Mouse (Mus musculus) limb, embryonic 15.5 days (tissue): ENCODE data around the gene Pard3. TPM values are rescaled to one million over a fixed set of nuclear protein-coding genes. Genes with fewer than 3 reads are reported as not detected.
"Not testable (repeated sequence)": the region's sequence is repeated elsewhere in the genome, so short reads cannot be mapped to it uniquely, and the experiment has no call there.

Experiments used
- ATAC-seq: fragments of 200-750 bp; cut with Nextera tagmentation; 2 replicates; pipeline ENCODE4 v1.8.0; 2017; ENCODE audit warnings: low read depth, moderate TSS enrichment; ENCODE audit not compliant: insufficient number of reproducible peaks, low FRiP score, low TSS enrichment
- H3K27ac ChIP-seq: fragments of 300-500 bp; sonication (generic); 2 replicates; pipeline ENCODE4 v1.5.1; 2015; ENCODE audit warnings: moderate library complexity, mild to moderate bottlenecking, inconsistent platforms
- H3K27me3 ChIP-seq: fragments of 300-500 bp; sonication (generic); 2 replicates; pipeline ENCODE4 v1.6.1; 2015; ENCODE audit warnings: inconsistent platforms
- H3K36me3 ChIP-seq: fragments of 300-500 bp; sonication (generic); 2 replicates; pipeline ENCODE4 v1.6.1; 2015; ENCODE audit warnings: inconsistent platforms
- H3K4me1 ChIP-seq: fragments of 300-500 bp; sonication (generic); 2 replicates; pipeline ENCODE4 v1.6.1; 2015; ENCODE audit warnings: inconsistent platforms
- H3K4me2 ChIP-seq: fragments of 300-500 bp; sonication (generic); 2 replicates; pipeline ENCODE4 v1.6.1; 2015; ENCODE audit warnings: mild to moderate bottlenecking, inconsistent platforms
- H3K4me3 ChIP-seq: fragments of 300-500 bp; sonication (generic); 2 replicates; pipeline ENCODE4 v1.5.1; 2015; ENCODE audit warnings: mild to moderate bottlenecking, inconsistent platforms
- H3K9ac ChIP-seq: fragments of 300-500 bp; sonication (generic); 2 replicates; pipeline ENCODE4 v1.6.1; 2015; ENCODE audit warnings: inconsistent platforms
- H3K9me3 ChIP-seq: fragments of 300-500 bp; sonication (generic); 2 replicates; pipeline ENCODE4 v1.6.1; 2016; ENCODE audit warnings: inconsistent platforms
- WGBS: fragments of 180-500 bp; shearing (Covaris S2); methylation state at CpG from one replicate; pipeline ENCODE4 v1.1.7; 2015; 5-methylcytosine and 5-hydroxymethylcytosine counted together
- polyA plus RNA-seq: library from polyadenylated mRNA; unstranded; fragments of >200 nt; fragmentation: Nextera tagmentation; extraction: Ambion mirVana; gene quantifications from 2 replicates; pipeline ENCODE4 v1.2.1, GENCODE M21; 2015

Gene Pard3
- polyA plus RNA-seq, 1 experiment from 2014 or later: 37.8 TPM

DNA sequence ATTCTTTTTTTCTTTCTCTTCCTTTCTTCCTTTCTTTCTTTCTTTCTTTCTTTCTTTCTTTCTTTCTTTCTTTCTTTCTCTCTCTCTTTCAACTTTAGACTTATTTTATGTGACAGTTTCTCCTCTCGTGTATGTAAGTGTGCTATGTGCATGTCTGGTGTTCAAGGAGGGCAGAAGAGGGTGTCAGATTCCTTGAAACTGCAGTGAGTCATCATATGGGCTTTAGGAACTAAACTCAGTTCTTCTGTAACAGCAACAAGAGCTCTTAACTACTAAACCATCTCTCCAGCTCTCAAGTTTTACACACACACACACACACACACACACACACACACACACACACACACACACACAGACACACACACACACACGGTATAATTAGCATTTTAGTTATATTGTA, 106.7 kb downstream of the Pard3 start:
- WGBS: 42% methylated on average over 2 of the region's 2 CpGs
- not testable (repeated sequence) for H3K4me1 ChIP-seq, H3K9me3 ChIP-seq, H3K36me3 ChIP-seq, H3K4me2 ChIP-seq, H3K4me3 ChIP-seq, H3K27ac ChIP-seq, ATAC-seq, H3K27me3 ChIP-seq, H3K9ac ChIP-seq

DNA sequence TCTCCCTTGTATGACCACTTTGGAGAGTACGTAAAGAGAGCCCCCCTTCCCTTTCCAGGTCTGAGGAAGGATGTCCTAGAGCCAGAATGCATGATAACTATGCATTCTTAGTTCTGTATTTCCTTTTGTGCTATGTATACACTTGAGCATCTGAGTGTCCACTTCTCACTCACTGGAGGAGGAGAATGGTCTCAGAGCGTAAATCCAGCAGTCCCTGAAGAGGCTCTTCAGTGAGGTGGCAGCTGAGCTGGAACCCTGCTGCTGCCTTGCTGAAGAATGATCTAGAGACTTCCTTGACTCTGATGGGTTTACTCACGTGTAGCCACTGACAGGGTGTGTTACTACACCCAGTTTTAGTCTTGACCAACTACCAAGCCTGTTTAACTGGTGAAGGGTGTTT, 107.2 kb downstream of the Pard3 start:
- no peak overlapping the region for H3K4me2 ChIP-seq
- H3K9ac ChIP-seq: no peak overlapping the region
- 83% methylated on average over 3 of the region's 3 CpGs for WGBS
- H3K9me3 ChIP-seq: no peaks in the 10 kb centered on the region
- H3K4me1 ChIP-seq: peaks cover 12% of the 10 kb centered on the region
- no peak for ATAC-seq
- no peaks in the 10 kb centered on the region for H3K27me3 ChIP-seq
- H3K36me3 ChIP-seq: no peaks in the 10 kb centered on the region
- no peak overlapping the region for H3K4me3 ChIP-seq
- no peak overlapping the region for H3K27ac ChIP-seq

DNA sequence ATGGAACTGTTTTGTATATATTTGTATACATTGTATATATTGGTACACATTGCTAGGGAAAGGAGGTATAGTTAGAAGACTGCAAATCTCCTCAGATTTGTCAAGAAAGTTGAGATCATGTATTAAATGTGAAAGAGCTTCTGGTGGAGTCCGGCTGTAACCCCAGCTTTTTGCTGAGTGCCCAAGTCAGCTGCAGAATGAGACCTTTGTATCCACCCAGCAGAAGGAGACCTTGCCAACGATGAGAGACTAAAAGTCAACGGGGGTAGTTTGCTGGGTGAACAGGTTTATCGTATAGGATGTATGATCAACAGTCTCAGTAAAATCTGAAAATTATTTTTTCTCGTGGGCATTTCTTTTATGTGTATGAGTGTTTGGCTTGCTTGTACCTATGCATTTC, 109.8 kb downstream of the Pard3 start:
- ATAC-seq: no peak
- Histone ChIP-seq H3K9ac (no peak overlapping the region), H3K36me3 (no peaks in the 10 kb centered on the region), H3K27me3 (no peaks in the 10 kb centered on the region), H3K4me3 (no peak overlapping the region), H3K9me3 (no peaks in the 10 kb centered on the region), H3K4me1 (peaks cover 15% of the 10 kb centered on the region), H3K4me2 (no peak overlapping the region), H3K27ac (no peak overlapping the region)
- WGBS: 83% methylated on average over 5 of the region's 5 CpGs

DNA sequence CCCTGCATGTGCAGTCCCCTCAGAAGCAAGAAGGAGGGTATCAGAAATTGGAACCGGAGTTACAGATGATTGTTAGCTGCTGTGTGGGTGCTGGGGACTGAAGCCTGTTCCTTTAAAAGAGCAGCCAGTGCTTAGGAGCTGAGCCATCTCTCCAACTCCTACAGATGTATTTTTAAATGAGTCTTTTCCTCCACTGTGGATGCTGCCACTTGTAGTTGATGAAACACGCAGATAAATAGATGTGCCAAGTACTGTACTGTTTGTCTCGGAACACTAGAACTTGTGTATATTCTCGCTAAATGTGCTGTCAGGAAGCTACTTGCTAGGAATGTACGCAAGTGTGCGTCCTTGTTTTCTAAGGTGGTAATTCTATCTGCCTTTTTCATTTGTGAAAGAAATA, 110.7 kb downstream of the Pard3 start:
- 90% methylated on average over 6 of the region's 6 CpGs for WGBS
- no peak overlapping the region for H3K4me2 ChIP-seq
- no peaks in the 10 kb centered on the region for H3K9me3 ChIP-seq
- H3K4me3 ChIP-seq: no peak overlapping the region
- no peak overlapping the region for H3K9ac ChIP-seq
- H3K27me3 ChIP-seq: no peaks in the 10 kb centered on the region
- ATAC-seq: no peak
- peaks cover 15% of the 10 kb centered on the region for H3K4me1 ChIP-seq
- H3K27ac ChIP-seq: no peak overlapping the region
- H3K36me3 ChIP-seq: no peaks in the 10 kb centered on the region

DNA sequence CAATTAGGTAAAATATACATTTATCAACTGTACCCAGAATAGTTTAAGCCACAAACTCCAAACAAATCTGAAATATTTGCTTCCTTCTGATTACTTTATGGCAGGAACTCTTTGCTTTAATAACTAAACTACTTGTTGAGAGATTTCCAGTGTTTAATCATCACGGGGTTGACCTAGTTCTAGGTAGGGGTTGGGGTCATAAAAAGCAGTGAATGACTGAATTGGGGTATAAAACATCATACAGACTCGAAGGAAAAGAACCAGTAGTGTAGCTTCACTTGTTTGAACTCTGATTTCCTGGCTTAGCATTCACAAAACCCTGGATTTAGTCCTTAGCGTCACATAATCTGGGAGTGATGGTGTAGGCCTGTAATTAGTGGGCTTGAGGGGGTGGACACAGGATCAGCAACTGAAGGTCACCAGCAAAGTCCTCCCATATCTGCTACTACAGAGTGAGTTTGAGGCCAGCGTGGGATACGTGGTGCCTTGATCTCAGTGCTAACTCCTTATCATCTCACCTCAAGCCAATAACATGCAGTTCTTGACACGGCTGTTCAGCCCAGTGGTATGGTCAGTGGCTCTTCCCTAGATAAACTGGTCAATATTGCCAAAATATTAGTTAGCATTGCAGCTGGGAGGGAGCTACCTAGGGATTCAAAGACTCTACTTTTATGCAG, 111.6 kb downstream of the Pard3 start:
- 59% methylated on average over 6 of the region's 6 CpGs for WGBS
- Histone ChIP-seq H3K36me3 (no peaks in the 10 kb centered on the region), H3K27ac (no peak overlapping the region), H3K9ac (no peak overlapping the region), H3K9me3 (no peaks in the 10 kb centered on the region), H3K27me3 (no peaks in the 10 kb centered on the region), H3K4me2 (no peak overlapping the region), H3K4me3 (no peak overlapping the region), H3K4me1 (peaks cover 15% of the 10 kb centered on the region)
- ATAC-seq: no peak

DNA sequence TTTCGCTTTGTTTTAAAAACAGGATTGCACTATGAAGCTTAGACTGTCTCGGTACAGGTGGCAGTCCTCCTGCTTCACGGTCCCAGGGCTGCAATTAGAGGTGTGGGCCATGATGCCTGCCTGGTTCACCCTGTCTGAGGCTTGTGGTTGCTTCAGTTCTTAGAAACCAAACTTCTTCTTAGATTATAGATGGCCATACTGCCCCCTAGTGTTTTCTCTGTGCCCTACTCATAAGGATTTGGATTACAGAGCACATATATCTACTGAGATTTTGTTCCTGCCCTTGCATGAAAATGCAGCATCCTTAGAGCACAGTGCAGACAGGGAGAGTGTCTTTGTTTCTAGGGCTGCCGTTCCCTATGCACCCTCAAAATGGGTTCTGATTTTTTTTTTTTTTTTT, 114.9 kb downstream of the Pard3 start:
- H3K4me1 ChIP-seq: peaks cover 30% of the 10 kb centered on the region
- ATAC-seq: no peak
- no peaks in the 10 kb centered on the region for H3K27me3 ChIP-seq
- WGBS: 45% methylated on average over 4 of the region's 4 CpGs
- H3K4me2 ChIP-seq: no peak overlapping the region
- H3K9me3 ChIP-seq: no peaks in the 10 kb centered on the region
- H3K27ac ChIP-seq: no peak overlapping the region
- H3K4me3 ChIP-seq: no peak overlapping the region
- no peak overlapping the region for H3K9ac ChIP-seq
- H3K36me3 ChIP-seq: no peaks in the 10 kb centered on the region

DNA sequence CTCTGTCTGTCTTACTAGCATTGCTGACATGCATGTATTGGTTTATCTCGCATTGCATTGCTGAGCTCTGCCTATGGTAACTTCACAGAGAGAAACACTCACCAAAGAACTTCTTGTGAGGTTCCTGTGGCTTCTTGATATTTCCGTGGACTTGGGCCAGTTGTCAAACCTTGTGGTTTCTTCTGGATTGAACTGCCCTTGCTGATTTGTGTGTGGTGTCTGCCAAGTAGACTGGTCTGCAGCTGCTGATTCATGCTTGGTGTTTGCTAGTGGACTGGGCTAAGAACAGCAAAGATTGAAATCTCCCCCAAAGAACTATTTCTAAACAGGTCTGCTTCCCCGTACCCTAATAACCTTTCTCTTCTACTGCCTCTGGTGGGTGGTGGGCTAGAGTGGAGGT, 117.6 kb downstream of the Pard3 start:
- Histone ChIP-seq H3K4me1 (peaks cover 48% of the 10 kb centered on the region), H3K9me3 (no peaks in the 10 kb centered on the region), H3K36me3 (no peaks in the 10 kb centered on the region), H3K4me2 (no peak overlapping the region), H3K27ac (no peak overlapping the region), H3K4me3 (no peak overlapping the region), H3K27me3 (no peaks in the 10 kb centered on the region), H3K9ac (no peak overlapping the region)
- WGBS: 87% methylated on average over 3 of the region's 3 CpGs
- ATAC-seq: no peak

DNA sequence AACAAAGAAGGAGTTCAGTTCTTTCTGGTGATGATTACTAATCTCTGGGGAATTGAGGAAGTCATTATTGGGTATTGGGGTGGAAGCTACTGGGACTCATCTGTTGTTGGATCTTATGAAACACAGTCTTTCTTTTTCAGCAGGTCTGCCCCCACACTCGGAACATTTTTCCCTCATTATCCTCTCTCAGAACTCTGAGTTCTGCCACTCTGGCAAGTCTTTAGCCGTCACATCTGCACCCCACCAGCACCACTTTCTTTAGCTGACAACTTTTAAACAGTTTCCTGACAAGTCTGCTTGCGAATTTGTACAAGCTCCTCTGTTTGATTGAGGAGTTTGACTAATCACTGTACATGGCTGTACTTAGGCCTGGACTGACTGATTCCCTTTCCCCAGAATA, 118.4 kb downstream of the Pard3 start:
- Histone ChIP-seq H3K9me3 (no peaks in the 10 kb centered on the region), H3K27me3 (no peaks in the 10 kb centered on the region), H3K9ac (no peak overlapping the region), H3K4me1 (peaks cover 48% of the 10 kb centered on the region), H3K4me2 (no peak overlapping the region), H3K27ac (0 out of 2 replicates have a peak overlapping the region, but pooled peaks have one; percentile 22), H3K4me3 (no peak overlapping the region), H3K36me3 (no peaks in the 10 kb centered on the region)
- 57% methylated on average over 3 of the region's 3 CpGs for WGBS
- no peak for ATAC-seq

DNA sequence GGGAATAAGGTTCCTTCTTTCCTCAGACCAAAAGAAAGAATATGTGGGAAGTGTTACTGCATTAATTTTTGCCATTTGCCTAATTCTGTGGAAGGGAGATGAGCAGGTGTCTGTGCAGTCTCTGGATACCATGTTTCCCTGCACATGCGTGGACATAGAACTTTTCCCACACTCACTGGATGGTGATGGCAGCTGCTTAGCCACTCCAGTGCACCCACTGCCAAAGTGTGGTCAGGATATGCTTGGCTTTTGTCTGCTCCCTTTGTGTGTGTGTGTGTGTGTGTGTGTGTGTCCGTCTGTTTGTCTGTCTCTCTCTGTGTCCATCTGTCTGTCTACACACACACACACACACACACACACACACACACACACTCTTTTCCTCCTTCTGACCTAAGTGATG, 119.8 kb downstream of the Pard3 start:
- no peaks in the 10 kb centered on the region for H3K9me3 ChIP-seq
- no peaks in the 10 kb centered on the region for H3K27me3 ChIP-seq
- H3K36me3 ChIP-seq: no peaks in the 10 kb centered on the region
- H3K27ac ChIP-seq: no peak overlapping the region
- WGBS: 58% methylated on average over 2 of the region's 2 CpGs
- H3K9ac ChIP-seq: no peak overlapping the region
- no peak overlapping the region for H3K4me2 ChIP-seq
- no peak overlapping the region for H3K4me3 ChIP-seq
- ATAC-seq: no peak
- H3K4me1 ChIP-seq: peaks cover 46% of the 10 kb centered on the region

DNA sequence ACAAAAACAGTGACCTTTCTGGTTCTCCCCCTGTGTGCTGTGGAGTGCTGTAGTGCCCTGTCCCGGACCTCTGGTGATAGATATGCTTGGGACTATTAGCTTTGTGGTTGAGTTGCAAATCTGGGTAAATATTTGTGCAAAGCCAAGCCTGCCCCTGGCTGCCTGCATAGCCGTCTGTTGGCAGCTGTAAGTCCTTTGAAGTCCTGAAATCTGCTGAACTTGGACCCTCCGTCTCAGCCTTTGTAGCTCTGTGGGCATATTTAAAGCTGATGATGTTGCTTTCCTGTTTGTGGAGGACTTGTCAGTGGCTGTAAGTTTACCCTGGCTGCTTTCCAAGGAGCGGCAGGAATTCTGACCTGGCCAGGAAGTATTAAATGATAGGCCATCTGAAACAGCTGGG, 120.3 kb downstream of the Pard3 start:
- H3K27ac ChIP-seq: no peak overlapping the region
- WGBS: 17% methylated on average over 4 of the region's 4 CpGs
- H3K9me3 ChIP-seq: no peaks in the 10 kb centered on the region
- no peak overlapping the region for H3K9ac ChIP-seq
- H3K27me3 ChIP-seq: no peaks in the 10 kb centered on the region
- no peak overlapping the region for H3K4me2 ChIP-seq
- no peak overlapping the region for H3K4me3 ChIP-seq
- no peaks in the 10 kb centered on the region for H3K36me3 ChIP-seq
- H3K4me1 ChIP-seq: peaks cover 46% of the 10 kb centered on the region
- no peak for ATAC-seq

DNA sequence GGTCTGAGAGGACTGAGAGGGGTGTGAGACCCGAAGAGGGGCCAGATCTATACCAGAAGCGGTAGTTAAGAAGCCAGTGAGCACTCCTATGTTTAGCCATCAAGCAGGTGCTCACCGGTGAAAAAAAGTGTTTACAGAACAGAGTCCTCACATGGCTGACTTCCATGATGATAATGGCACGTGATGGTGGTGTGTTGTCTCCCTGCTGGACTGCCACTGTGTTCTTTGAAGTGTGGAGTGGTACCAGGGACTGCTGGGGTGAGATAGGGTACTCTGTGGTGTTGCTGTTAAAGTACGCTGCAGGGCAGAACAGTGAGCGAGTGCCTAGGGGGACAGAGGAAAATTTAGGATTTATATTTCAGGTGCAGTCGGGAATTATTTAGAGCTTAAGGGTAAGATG, 122.2 kb downstream of the Pard3 start:
- H3K27me3 ChIP-seq: no peaks in the 10 kb centered on the region
- no peak overlapping the region for H3K4me3 ChIP-seq
- H3K36me3 ChIP-seq: no peaks in the 10 kb centered on the region
- H3K9ac ChIP-seq: no peak overlapping the region
- 38% methylated on average over 7 of the region's 7 CpGs for WGBS
- peaks cover 53% of the 10 kb centered on the region for H3K4me1 ChIP-seq
- no peak for ATAC-seq
- H3K9me3 ChIP-seq: no peaks in the 10 kb centered on the region
- no peak overlapping the region for H3K27ac ChIP-seq
- H3K4me2 ChIP-seq: no peak overlapping the region

DNA sequence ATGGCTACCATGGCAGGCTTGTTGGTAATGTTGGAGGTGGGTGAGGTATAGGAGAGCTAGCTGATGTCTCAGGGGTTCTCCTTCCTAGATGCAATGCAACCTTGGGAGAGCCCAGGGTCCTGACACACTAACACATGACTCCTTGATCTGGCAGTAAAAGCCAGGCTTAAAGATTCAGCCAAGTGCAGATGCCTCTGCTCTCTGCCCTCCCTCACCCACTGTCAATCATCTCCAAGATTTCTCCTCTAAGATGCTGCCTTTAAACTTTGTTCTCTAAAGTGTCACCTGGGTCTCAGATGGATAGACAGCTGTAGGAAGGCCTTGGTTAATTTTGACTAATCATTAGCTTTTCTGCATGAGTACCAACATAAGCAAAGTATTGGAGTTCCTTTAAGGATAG, 125.0 kb downstream of the Pard3 start:
- Histone ChIP-seq H3K4me1 (peaks cover 40% of the 10 kb centered on the region), H3K27ac (no peak overlapping the region), H3K9ac (no peak overlapping the region), H3K4me3 (no peak overlapping the region), H3K9me3 (no peaks in the 10 kb centered on the region), H3K36me3 (no peaks in the 10 kb centered on the region), H3K4me2 (no peak overlapping the region), H3K27me3 (no peaks in the 10 kb centered on the region)
- ATAC-seq: no peak

DNA sequence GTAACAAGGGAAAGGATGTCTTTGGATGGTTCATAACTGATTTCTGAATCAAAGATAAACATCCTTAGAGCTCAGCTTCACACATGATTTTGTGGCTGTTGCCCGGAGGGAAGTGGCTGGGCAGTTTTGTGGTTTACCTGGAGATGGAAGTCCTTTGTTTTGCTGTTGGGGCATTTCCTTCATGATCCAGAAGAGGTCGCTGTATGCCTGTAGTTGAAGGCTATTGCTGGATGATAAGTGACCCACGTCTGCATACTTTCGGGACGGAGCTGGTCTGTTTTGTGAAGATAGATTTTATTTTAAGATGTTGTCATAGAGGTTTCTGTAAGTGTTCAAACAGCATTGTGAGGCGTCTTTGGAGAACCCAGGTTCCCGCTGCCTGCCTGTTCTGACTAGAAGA, 126.7 kb downstream of the Pard3 start:
- 34% methylated on average over 7 of the region's 7 CpGs for WGBS
- H3K4me3 ChIP-seq: no peak overlapping the region
- no peak overlapping the region for H3K4me2 ChIP-seq
- no peak overlapping the region for H3K9ac ChIP-seq
- no peaks in the 10 kb centered on the region for H3K36me3 ChIP-seq
- H3K4me1 ChIP-seq: peaks cover 28% of the 10 kb centered on the region
- no peaks in the 10 kb centered on the region for H3K27me3 ChIP-seq
- H3K9me3 ChIP-seq: no peaks in the 10 kb centered on the region
- no peak overlapping the region for H3K27ac ChIP-seq
- no peak for ATAC-seq
